Mouse (Mus musculus) left cerebral cortex, adult 9 months (tissue): ENCODE measurements around the gene Ctc1.
A peak's percentile ranks its signal among the peaks of the same experiment; 100 is the strongest.
"Not testable (repeated sequence)": the region's sequence is repeated elsewhere in the genome, so short reads cannot be mapped to it uniquely, and the experiment has no call there.

Experiments
- DNase-seq, 2 experiments: peaks; one replicate each; pipeline ENCODE4 v3.0.0; 2022; ENCODE audit warnings: low spot score in 2 of 2

Ctc1 gene

DNA sequence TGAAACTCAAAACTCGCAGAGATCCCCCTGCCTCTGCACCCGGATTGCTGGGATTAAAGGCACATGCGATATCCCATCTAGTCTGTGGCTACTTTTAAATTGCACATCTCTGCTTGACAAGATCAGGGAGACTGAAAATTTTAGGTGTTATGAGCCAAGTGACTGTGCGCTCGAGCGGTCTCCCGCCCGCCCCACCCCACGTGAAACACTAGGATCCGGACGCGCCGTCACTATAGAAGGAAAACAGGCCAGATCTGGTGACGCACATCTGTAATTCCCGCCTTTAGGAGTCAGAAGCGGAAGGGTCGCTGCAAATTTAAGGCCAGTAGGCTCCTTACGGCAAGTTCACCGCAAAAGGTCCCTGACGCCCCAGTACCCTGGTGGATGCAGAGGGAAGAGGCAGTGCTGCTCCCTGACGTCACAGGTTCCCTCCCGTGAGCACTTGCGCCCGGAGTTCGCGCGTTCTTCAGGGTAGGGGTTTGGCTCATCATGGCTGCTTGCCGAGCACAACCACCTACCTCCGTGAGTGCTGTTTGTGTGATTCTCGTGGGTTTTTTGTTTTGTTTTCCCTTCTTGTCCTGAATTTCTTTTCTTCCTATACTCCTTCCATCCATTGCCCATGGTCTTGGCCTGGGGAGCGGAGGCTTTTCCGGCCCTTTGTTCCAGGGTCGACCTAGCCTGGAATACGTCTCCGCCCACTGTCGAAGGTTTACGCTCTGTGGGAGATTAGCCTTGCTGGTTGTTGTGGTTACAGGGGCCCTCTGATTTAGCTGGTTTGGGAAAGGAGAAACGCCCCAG is at the start of gene Ctc1:
Gene Ctc1 (plus strand): TSS at position 268 of the 798 bp plus-strand sequence.
- DNase-seq = peak; percentile 62 to 88

DNA sequence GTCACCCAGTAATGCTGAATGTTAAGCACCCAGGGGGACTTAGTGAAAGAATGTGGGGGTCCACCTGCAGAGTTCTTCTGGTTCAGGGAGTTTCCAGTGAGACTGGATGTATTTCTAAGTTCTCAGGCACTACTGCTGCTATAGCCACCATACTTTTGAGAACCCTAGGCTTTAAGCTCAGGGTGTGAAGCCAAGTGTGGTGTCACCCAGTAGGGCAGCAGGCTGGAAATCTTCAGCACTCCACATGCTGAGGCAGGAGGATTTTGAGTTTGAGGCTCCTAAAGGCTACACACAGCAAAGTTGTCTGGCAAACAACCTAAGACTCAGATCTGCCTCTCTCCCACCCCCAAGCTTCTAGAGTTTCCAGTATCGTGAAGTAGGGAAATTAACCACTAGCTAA is 49.2 kb upstream of the Ctc1 start:
- no peak for DNase-seq

DNA sequence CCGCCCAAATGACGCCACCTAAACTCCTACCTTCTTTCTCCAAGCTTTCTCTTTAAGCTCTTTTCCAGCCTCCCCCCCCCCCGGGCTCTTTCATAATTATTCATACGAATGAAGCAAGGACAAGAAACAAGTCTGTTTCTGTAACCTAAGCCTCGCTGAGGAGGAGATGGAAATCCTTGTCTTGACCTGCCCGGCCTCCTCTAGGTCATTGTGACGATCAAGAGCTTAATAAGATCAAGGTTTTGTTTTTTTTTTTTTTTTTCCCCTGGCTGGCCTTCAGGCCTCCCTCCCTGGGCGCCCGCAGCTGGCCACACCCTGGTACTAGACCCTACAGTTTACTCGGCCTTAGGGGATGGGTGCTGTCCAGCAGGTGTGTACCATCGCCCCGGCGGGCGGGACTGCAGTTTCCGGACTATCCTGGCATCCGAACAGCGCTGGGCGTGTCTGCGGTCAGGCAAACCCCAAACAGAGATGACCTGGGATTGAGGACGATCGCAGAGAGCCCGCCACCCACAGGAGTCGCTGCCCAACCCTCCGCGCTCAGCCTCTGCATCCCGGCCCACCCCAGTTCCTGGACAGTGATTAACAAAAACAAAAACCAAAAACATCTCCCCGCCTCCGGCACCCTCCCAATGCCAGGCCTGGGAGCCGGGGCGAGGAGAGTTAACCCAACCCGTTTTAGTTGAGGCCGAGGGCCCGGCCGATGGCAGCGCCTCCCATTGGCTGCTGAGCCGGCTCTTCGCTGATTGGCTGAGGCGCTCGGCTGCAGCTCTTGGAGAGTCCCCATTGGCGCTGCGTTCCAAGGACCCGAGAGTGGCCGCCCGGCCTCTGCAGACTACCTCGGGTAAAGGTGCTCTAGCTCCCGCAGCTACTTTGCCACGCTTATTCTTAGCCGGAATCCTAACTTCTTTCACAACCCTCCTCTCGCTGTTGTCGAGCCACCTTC is 48.1 kb upstream of the Ctc1 start, which contains the start of gene Slc25a35:
Gene Slc25a35 (plus strand): TSS at position 795 of the 946 bp plus-strand sequence.
- peak; percentile 64 to 91 for DNase-seq

DNA sequence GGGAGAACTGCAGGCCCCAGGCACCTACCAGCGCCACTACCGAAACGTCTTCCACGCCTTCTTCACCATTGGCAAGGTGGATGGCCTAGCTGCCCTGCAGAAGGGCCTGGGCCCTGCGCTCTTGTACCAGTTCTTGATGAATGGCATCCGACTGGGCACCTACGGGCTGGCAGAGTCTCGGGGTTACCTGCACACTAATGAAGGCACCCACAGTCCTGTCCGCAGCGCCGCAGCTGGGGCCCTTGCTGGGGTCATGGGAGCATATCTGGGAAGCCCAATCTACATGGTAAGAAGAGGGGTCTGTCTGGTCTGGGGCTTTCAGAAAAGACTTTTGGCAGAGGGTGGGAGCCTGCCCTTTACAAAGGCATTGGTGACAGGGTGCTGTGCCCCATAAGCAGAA is 47.0 kb upstream of the Ctc1 start:
- DNase-seq = no peak

DNA sequence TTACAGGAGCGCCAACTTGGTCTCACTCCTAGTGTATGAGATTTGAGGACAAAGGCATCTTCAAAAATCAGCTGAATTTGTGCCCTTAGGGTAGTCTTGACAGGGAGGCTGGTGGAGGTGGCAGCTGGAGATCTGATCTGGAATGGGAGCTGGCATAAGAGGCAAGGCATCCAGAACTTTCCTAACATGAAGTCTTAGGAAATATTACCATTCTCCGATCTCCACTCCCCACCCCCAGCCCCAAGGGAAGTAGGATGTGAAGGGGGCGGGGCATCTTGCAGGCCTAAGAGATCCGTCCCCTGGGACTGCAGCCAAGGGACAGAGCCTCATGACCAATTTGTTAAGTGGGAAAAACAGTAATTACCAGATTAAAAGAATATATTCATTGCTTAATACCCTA is 45.5 kb upstream of the Ctc1 start:
- no peak for DNase-seq

DNA sequence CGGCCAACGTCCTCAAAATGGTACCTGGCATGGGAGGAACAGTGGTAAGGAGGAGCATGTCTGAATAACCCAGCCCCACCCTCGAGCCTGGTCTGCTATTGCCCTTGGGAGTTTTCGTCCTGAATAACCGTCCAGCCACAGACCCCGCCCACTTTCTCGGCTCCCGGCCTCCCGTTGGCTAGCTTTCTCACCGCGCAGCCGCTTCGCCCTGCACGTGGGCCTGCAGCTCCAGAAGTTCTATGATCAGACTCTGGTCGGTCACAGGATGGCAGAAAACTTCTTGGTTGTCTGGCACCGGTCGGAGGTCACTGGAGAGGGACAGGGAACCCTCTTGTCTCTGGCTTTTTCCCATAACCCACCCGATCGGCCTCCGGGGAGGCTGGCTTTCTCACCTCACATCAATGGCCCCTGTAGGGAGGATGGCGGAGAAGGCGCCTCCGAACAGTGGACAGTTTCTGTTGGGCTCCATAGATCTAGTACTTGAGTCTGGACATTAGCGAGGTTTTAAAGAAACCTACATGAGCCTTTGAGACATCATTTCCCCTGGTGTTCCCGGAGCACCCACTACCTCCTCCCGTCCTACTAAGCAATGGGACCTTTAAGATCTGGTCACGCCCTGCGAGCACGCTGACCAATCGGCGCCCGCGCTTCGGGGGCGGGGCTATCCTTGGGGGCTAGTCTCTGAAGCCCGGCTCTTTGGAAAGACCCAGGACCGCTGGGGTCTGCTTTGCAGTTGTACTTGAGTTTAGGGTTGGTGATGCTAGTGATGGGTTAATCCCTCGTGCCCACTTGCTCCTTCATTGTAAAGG is 42.3 kb upstream of the Ctc1 start:
- peak; percentile 40 to 80 for DNase-seq

DNA sequence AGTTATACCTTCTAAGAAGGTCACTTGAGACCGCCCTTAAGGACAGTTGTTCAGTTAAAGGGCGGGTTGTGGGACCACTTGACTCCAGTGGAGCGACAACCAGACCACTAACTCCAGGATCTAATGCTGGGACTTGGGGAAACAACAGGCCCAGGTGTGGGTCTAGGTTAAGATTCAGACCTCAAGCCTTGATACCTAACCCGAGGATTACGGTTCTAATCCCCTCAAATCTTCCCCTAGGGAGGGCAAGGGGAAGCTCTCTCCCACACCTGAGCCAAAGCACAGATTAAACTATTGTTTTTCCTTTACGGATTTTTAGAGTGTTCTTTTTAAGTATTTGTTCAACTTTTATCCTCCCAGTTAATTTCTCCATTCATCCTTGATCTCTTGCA is 41.7 kb upstream of the Ctc1 start:
- no peak for DNase-seq

DNA sequence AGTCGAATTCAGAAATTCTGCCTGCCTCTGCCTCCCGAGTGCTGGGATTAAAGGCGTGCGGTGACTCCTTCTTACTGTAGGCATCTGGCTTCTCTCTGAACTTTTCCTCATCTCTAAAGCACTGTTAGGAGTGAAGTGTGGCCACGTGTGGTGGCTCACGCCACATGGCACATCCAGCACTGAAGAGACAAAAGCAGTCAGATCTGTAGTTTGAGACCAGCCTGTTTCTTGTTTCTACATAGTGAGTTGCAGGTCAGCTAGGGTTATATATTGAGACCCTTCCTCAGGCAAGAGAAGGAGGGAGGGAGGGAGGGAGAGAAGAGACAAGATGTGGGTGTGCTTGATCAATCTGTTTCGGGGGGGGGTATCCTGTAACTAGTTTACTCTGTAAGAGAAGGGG is 40.6 kb upstream of the Ctc1 start, which contains the start of gene Rangrf:
Gene Rangrf (minus strand): TSS at position 101 of the 400 bp plus-strand sequence.
- DNase-seq = no peak

DNA sequence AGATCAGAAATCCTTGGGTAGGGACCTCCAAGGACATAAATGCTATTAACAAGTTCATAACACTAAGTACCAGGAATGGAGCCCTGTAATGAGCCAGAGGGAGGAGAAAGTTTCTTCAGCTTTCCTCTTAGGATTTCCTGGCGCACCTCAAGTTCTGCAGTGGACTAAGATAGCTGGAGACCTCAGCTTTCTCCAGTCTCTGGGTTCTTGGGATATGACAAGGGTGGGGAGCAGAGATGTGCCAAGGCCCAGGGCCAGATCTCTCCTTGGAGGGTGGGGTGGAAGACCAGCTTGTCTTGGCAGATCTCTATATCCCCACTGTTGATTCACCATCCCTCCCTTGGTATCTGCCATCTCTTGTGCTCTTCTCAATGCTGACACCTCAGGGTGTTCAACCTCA is 40.1 kb upstream of the Ctc1 start:
- DNase-seq = no peak

DNA sequence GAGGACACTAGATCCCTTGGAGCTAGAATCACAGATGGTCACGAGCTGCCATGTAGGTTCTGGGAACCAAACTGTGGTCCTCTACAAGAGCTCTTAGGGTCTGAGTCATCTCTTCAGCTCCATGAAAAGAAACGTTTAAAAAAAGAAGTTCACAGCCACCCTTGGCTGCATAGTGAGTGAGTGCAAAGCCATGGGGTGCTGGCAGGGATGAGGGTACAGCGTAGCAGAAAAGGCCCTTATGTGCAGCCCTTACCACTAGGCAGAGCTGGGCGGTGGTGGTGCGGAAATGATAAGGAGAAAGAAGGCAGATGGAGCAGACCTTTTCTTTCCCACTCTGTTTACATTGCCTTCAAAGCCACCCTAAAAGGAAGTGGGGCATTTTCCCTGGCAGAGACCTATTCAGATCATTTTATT is 36.4 kb upstream of the Ctc1 start:
- DNase-seq = peak in 1 of 2 experiments; percentile 42

DNA sequence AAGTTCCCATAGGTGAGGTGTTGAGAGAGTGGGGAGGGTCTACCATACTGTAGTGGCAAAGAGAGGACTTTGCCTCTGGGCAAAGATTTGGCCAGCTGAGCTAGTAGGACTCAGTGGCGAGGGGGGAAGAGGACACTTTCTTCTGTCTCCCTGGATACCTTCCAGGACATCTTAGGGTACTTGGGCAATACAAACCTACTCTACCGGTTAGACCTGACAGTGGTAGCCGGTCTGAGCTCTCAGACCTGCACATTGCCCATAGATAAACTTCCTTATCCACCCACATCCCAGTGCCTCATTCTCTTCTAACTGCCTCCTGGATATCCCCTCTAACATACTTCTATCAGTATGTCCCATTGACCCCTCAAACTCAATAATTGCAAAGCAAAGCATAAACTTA is 34.8 kb upstream of the Ctc1 start:
- DNase-seq = no peak

DNA sequence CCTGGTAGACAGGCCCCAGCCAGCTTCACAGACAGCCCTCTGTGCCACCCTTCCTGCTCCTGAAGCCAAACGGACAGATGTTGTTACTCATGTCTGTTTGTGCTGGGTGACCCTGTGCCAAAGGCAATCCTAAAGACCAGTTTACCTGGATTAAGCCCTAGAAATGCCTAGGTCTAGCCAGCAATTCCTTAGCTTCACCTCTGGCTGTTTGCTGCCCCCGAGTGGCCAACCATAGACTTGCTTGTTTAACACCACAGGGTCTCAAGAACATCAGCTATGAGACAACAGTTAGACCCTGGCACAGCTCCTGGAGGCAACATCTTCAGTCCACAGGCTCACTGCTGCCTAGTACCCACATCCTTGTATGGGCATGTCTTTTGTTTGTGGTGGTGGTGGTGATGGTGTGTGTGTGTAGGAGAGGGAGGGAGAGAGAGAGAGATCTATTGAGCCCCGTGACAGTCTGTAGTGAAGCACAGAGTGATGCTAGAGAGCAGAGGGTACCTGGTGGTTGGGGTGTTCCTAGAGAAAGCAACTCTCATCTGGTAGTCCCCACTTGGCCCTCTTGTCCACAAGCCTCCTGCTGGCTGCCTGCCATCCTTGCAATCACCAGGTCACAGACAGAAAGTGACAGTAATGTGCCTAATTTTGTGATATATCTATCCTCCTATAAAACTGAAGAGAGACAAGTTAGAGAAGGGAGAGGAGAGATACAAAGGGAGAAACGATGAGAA is 32.9 kb upstream of the Ctc1 start:
- peak in 1 of 2 experiments; percentile 77 for DNase-seq

DNA sequence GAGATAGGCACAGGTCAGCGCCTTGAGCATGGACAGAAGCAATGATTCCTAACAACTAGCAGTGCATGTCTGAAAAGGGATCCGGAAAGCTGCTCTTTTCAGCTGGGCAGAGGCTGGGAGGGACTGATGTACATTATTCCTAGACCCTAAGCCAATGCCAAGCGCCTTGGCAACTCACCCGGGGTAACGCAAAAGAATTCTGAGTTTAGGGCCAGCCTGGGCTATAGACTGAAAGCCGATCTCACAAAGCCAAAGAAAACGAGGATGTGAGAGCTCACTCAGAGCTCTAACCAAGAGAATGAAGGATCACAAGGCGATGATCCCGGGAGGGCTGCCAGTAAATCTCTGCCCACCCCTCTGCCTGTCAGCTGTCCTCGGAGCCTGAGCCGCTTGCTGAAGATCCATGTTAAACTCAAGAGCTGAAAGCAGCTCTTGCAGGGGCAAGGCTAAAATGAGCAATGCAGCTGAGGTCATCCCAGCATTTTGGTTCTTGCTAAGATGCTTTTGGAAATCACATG is 28.3 kb upstream of the Ctc1 start:
- no peak for DNase-seq

DNA sequence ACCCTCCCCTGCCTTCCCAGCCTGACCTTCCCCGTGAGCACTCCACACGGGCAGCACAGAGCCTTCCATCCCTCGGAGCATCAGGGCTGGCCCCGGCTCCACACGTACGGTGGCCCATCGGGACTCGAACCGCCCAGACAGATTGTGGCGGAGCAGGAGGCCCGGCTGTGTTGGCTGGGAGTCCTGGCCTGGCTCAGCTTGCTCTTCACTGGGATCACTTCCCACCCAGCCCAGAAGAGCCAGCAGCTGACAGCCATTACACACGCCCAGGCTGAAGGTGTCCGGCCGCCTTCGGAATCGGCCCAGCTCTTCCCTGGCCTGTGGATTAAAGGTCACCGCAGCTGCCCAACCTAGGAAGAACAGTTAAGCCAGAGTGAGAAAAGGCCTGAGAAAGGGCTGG is 27.4 kb upstream of the Ctc1 start:
- no peak for DNase-seq

DNA sequence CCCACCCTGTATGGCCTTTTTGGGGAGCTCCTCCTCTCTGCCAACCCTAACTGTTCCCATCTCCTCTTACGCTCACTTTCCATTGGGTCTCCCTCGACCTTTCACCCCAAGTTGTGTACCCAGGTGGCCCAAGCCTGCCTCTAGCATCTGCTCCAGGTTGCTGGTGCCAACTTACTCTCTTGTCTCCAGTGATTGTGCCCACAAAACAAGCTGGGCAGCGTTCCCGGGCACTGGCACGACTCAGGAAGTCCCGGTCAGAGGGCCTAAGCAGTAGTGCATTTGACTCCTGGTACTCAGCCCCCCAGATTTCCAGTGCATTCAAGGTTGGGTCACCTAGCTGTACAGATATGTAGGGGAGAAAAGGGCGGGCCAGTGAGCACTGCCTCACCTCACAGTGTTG is 22.6 kb upstream of the Ctc1 start:
- no peak for DNase-seq

DNA sequence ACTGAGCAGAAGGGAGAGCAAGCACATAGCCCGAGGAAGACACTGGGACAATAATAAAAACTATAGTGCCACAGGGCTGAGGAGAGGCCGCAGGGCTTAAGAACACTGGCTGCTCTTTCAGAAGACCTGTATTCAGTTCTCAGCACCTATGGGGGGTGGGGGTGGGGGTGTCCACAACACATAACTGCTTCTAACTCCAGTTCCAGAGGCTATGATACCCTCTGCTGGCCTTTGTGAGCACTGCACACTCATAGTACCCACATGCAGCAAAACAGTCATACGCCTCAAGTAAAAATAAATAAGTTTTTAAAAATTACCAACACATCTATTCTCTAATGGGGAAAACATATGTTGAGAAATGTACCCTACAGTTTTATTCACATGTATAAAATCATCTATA is 21.3 kb upstream of the Ctc1 start:
- no peak for DNase-seq

DNA sequence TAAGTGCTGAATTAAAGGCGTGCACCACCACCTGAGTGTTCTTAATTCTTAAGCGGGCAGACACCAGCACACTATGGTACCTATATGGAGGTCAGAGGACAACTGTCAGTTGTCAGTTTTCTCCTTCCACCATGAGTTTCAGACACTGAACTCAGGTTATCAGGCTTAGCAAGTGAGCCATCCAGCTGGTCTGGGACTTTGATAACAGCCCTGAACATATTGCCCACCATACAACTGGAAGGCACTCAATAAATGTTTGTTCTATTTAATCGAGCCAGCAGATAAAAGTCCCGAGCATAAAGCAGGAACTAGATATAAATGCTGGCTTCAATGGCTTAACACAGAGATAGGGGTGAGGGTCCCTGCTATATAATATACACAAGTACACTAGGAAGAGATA is 18.6 kb upstream of the Ctc1 start:
- DNase-seq = no peak

DNA sequence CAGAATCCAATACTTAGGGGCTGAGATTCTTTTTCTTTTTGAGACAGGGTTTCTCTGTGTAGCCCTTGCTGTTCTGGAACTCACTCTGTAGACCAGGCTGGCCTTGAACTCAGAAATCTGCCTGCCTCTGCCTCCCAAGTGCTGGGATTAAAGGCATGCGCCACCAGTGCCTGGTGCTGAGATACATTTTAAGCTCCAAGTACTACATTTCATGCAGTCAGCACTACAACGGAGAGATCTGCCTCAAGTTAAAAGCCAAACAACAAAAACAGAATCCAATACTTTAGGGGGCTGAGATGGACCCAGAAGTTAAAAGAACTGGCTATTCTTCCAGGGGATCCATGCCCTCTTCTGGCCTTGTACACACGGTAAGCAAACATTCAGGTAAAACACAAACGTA is 12.9 kb upstream of the Ctc1 start:
- not testable (repeated sequence) for DNase-seq

DNA sequence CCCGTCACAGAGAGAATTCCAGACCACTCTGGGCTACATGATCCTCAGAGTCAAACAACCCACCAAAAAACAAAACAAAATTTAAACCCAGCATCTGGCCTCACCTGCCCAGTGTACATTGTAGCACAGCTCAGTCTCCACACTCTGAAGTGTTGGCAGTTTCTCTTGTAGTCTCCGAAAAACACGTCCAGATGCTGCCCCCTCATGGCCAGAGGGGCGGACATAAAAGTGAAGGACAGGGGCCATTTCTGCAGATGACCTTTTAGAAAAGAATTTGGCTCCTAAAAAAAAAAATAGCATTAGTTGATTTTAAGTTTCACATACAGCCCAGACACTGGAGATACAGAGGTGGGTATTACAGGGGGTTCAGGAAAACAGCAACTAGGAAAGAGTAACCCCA is 12.1 kb upstream of the Ctc1 start:
- DNase-seq = no peak

DNA sequence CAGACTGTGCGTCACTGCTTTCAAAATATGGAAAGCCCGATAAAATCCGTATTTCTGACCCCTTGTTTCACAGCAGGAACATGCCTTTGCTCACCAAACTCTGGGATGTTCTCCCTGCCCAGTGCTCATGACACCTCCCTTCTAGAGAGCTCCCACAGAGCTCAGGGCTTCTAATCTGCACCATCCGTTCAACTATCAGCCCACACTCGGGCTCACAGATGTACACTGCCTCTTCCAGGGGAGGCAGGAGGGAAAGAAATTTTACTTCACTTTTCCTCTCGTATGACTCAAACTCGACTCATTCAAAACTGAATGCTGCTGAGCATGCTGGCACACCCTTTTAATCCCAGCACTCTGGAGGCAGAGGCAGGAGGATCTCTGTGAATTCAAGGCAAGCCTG is 10.5 kb upstream of the Ctc1 start:
- DNase-seq = peak in 1 of 2 experiments; percentile 24

DNA sequence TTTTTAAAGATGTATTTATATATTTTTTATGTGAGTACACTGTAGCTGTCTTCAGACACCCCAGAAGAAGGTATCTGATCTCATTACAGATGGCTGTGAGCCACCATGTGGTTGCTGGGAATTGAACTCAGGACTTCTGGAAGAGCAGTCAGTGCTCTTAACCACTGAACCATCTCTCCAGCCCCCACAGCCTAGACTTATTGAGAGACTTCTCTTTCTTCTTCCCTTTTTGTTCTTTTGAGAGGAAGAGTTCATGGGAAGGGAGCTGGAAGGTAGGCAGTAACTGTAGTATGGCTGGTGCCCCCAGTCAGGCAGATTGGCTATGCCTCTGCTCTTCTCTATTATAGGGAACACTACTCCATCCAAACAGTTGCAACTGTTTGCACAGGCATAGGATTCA is 9.1 kb upstream of the Ctc1 start:
- not testable (repeated sequence) for DNase-seq
